Mouse (Mus musculus) MEL (cell line): ENCODE data around the gene Ms4a4d. TPM values are rescaled to one million over a fixed set of nuclear protein-coding genes. Genes with fewer than 3 reads are reported as not detected.
A peak's percentile ranks its signal among the peaks of the same experiment; 100 is the strongest.

Experiments used
- DNase-seq: peaks from one replicate; pipeline ENCODE4 v3.0.0; 2011; ENCODE audit warnings: low read depth, low spot score
- H3K27ac ChIP-seq: 2 replicates; pipeline ENCODE4 v1.5.1; 2012; ENCODE audit warnings: low read depth, mild to moderate bottlenecking, control low read depth, low read length, moderate library complexity; ENCODE audit not compliant: control insufficient read depth
- H3K27me3 ChIP-seq, 2 experiments: fragments of 150-350 bp in 1 of 2; sonication (generic) in 1 of 2; 2 replicates each; pipeline ENCODE4 v1.6.1; 2012; ENCODE audit warnings: low read length in 2 of 2, mild to moderate bottlenecking in 2 of 2, improper control_type of control experiment in 1 of 2, moderate library complexity in 1 of 2; ENCODE audit not compliant: insufficient read depth in 2 of 2, control insufficient read depth in 1 of 2
- H3K36me3 ChIP-seq, 2 experiments: 2 replicates each; pipeline ENCODE4 v1.6.1; 2012 to 2014; ENCODE audit warnings: low read length in 2 of 2, improper control_type of control experiment in 1 of 2, inconsistent platforms in 1 of 2, mild to moderate bottlenecking in 1 of 2; ENCODE audit not compliant: insufficient read depth in 2 of 2, control insufficient read depth in 1 of 2
- H3K4me1 ChIP-seq, 2 experiments: fragments of 150-350 bp in 1 of 2; sonication (generic) in 1 of 2; 2 replicates each; pipeline ENCODE4 v1.6.1; 2012; ENCODE audit warnings: low read length in 2 of 2, improper control_type of control experiment in 1 of 2, mild to moderate bottlenecking in 1 of 2; ENCODE audit not compliant: insufficient read depth in 2 of 2, control insufficient read depth in 1 of 2
- H3K4me3 ChIP-seq, 2 experiments: fragments of 150-350 bp in 1 of 2; sonication (generic) in 1 of 2; 2 replicates each; pipeline ENCODE4 v1.5.1; 2012; ENCODE audit warnings: low read depth in 2 of 2, low read length in 2 of 2, mild to moderate bottlenecking in 2 of 2, moderate library complexity in 2 of 2, control low read depth in 1 of 2, improper control_type of control experiment in 1 of 2; ENCODE audit not compliant: control insufficient read depth in 1 of 2, insufficient read depth in 1 of 2
- H3K79me2 ChIP-seq: 2 replicates; pipeline ENCODE4 v1.6.1; 2012; ENCODE audit warnings: mild to moderate bottlenecking, low read length, moderate library complexity; ENCODE audit not compliant: control insufficient read depth, poor library complexity, insufficient read depth
- H3K9ac ChIP-seq: 2 replicates; pipeline ENCODE4 v1.6.1; 2012; ENCODE audit warnings: low read depth, mild to moderate bottlenecking, control low read depth, low read length, moderate library complexity; ENCODE audit not compliant: control insufficient read depth, poor library complexity, severe bottlenecking
- H3K9me3 ChIP-seq: fragments of 150-350 bp; sonication (generic); replicated peaks from 2 replicates; pipeline ENCODE4 v1.6.1; 2012; ENCODE audit warnings: mild to moderate bottlenecking, low read length, improper control_type of control experiment, moderate library complexity; ENCODE audit not compliant: insufficient read depth
- BHLHE40 ChIP-seq: IDR thresholded peaks from 2 replicates; pipeline ENCODE4 v1.6.1; 2012; ENCODE audit warnings: low read depth, mild to moderate bottlenecking, inconsistent platforms, low read length, improper control_type of control experiment, borderline replicate concordance
- CHD1 ChIP-seq: IDR thresholded peaks from 2 replicates; pipeline ENCODE4 v1.6.1; 2012; ENCODE audit warnings: low read depth, mild to moderate bottlenecking, inconsistent platforms, low read length, improper control_type of control experiment
- CTCF ChIP-seq, 3 experiments: IDR thresholded peaks in 2 of 3; conservative IDR thresholded peaks in 1 of 3; 2 replicates each; pipeline ENCODE4 v1.5.1; 2011 to 2012; ENCODE audit warnings: low read length in 3 of 3, low read depth in 2 of 3, mild to moderate bottlenecking in 2 of 3, improper control_type of control experiment in 1 of 3, inconsistent platforms in 1 of 3, mixed read lengths in 1 of 3, moderate library complexity in 1 of 3; ENCODE audit not compliant: control insufficient read depth in 1 of 3, insufficient read depth in 1 of 3, poor library complexity in 1 of 3, severe bottlenecking in 1 of 3
- ETS1 ChIP-seq: IDR thresholded peaks from 2 replicates; pipeline ENCODE4 v1.6.1; 2012; ENCODE audit warnings: low read depth, mild to moderate bottlenecking, inconsistent platforms, low read length, improper control_type of control experiment, moderate library complexity
- GABPA ChIP-seq: IDR thresholded peaks from 2 replicates; pipeline ENCODE4 v1.6.1; 2012; ENCODE audit warnings: low read depth, mild to moderate bottlenecking, inconsistent platforms, low read length, improper control_type of control experiment, moderate library complexity
- GATA1 ChIP-seq: IDR thresholded peaks from 2 replicates; pipeline ENCODE4 v1.6.1; 2011; ENCODE audit warnings: low read depth, low read length, improper control_type of control experiment
- HCFC1 ChIP-seq: IDR thresholded peaks from 2 replicates; pipeline ENCODE4 v1.6.1; 2012; ENCODE audit warnings: low read depth, mild to moderate bottlenecking, inconsistent platforms, low read length, improper control_type of control experiment, moderate library complexity
- MAFK ChIP-seq: IDR thresholded peaks from 2 replicates; pipeline ENCODE4 v1.6.1; 2011; ENCODE audit warnings: low read depth, mild to moderate bottlenecking, low read length, improper control_type of control experiment, borderline replicate concordance
- MAX ChIP-seq: IDR thresholded peaks from 2 replicates; pipeline ENCODE4 v1.6.1; 2011; ENCODE audit warnings: low read length, improper control_type of control experiment
- MYB ChIP-seq: IDR thresholded peaks from 2 replicates; pipeline ENCODE4 v1.6.1; 2011; ENCODE audit warnings: mild to moderate bottlenecking, low read depth, low read length, improper control_type of control experiment
- POLR2A ChIP-seq, 2 experiments: IDR thresholded peaks; 2 replicates each; pipeline ENCODE4 v1.6.1; 2011 to 2012; ENCODE audit warnings: low read length in 2 of 2, mild to moderate bottlenecking in 2 of 2, control low read depth in 1 of 2, improper control_type of control experiment in 1 of 2, low read depth in 1 of 2, moderate library complexity in 1 of 2; ENCODE audit not compliant: control insufficient read depth in 1 of 2, insufficient read depth in 1 of 2, poor library complexity in 1 of 2
- POLR2AphosphoS2 ChIP-seq: IDR thresholded peaks from 2 replicates; pipeline ENCODE4 v1.6.1; 2011; ENCODE audit warnings: low read length, improper control_type of control experiment
- POLR2AphosphoS5 ChIP-seq: IDR thresholded peaks from 2 replicates; pipeline ENCODE4 v1.6.1; 2012; ENCODE audit warnings: low read depth, borderline replicate concordance, mild to moderate bottlenecking, inconsistent platforms, low read length, moderate library complexity, mixed read lengths
- RAD21 ChIP-seq: IDR thresholded peaks from 2 replicates; pipeline ENCODE4 v1.6.1; 2011; ENCODE audit warnings: mild to moderate bottlenecking, low read depth, low read length, improper control_type of control experiment
- RCOR1 ChIP-seq: IDR thresholded peaks from 2 replicates; pipeline ENCODE4 v1.6.1; 2012; ENCODE audit warnings: low read depth, mild to moderate bottlenecking, inconsistent platforms, low read length, improper control_type of control experiment
- SMC3 ChIP-seq: IDR thresholded peaks from 2 replicates; pipeline ENCODE4 v1.6.1; 2011; ENCODE audit warnings: low read depth, low read length, improper control_type of control experiment
- TBP ChIP-seq: IDR thresholded peaks from 2 replicates; pipeline ENCODE4 v1.8.0; 2011; ENCODE audit warnings: low read depth, low read length, improper control_type of control experiment
- UBTF ChIP-seq: IDR thresholded peaks from 2 replicates; pipeline ENCODE4 v1.6.1; 2012; ENCODE audit warnings: low read depth, mild to moderate bottlenecking, inconsistent platforms, low read length, improper control_type of control experiment, moderate library complexity, borderline replicate concordance; ENCODE audit not compliant: insufficient read depth
- USF1 ChIP-seq: IDR thresholded peaks from 2 replicates; pipeline ENCODE4 v1.6.1; 2014; ENCODE audit warnings: low read depth, mild to moderate bottlenecking, inconsistent platforms, low read length, improper control_type of control experiment, moderate library complexity
- ZNF384 ChIP-seq: IDR thresholded peaks from 2 replicates; pipeline ENCODE4 v1.6.1; 2012; ENCODE audit warnings: low read depth, mild to moderate bottlenecking, inconsistent platforms, low read length, improper control_type of control experiment
- polyA plus RNA-seq, 2 experiments: library from polyadenylated mRNA; stranded (reverse) in 1 of 2; unstranded in 1 of 2; fragments of >175 nt in 1 of 2; fragments of >200 nt in 1 of 2; gene quantifications; 2 replicates each; pipeline versions ENCODE4 v1.2.1 to v1.2.4; 2012; ENCODE audit warnings: low replicate concordance in 2 of 2, low read depth in 1 of 2; ENCODE audit not compliant: insufficient read length in 2 of 2, insufficient read depth in 1 of 2, missing spikeins in 1 of 2
- total RNA-seq: library from RNA; depleted of rRNA; stranded (reverse); fragments of 300-350 nt; gene quantifications from 2 replicates; pipeline ENCODE4 v1.2.3, GENCODE M21; 2012; rRNA removed

The Ms4a4d gene
- total and polyA plus RNA-seq, 3 experiments: not detected

GRCm38 (mm10) chr19:11602026-11602425 lies 65.4 kb downstream of the Ms4a4d start:
- H3K9me3 ChIP-seq: no peaks in the 10 kb centered on the region
- H3K36me3 ChIP-seq: no peaks in the 10 kb centered on the region
- peaks cover 0 to 10% of the 10 kb centered on the region in 2 experiments; a peak in 3 of 4 replicates for H3K27me3 ChIP-seq
- peak; percentile 41 for DNase-seq
- no peak overlapping the region for H3K4me3 ChIP-seq
- H3K9ac ChIP-seq: no peak overlapping the region
- no peaks in the 10 kb centered on the region for H3K79me2 ChIP-seq
- TF ChIP-seq USF1 (no peak), MAFK (no peak), MYB (no peak), RAD21 (peak; percentile 46), CHD1 (no peak), GABPA (no peak), ETS1 (no peak), GATA1 (no peak), POLR2A (IDR thresholded peaks at IDR 0.05; ENCODE audit: control insufficient read depth in 1 of 2, insufficient read depth in 1 of 2, low read depth in 1 of 2, low read length in 2 of 2, poor library complexity in 1 of 2) (no peak), UBTF (no peak), MAX (no peak), SMC3 (peak; percentile 55), CTCF (IDR thresholded peaks at IDR 0.05 in 2 of 3, conservative IDR thresholded peaks at IDR 0.05 in 1 of 3; ENCODE audit: control insufficient read depth in 1 of 3, insufficient read depth in 1 of 3, low read depth in 2 of 3, low read length in 3 of 3, poor library complexity in 1 of 3, severe bottlenecking in 1 of 3) (peak; percentile 24 to 57 (median 24); a peak in 4 of 6 replicates)
- no peaks in the 10 kb centered on the region; a peak in 1 of 4 replicates for H3K4me1 ChIP-seq
- H3K27ac ChIP-seq: no peak overlapping the region

DNA sequence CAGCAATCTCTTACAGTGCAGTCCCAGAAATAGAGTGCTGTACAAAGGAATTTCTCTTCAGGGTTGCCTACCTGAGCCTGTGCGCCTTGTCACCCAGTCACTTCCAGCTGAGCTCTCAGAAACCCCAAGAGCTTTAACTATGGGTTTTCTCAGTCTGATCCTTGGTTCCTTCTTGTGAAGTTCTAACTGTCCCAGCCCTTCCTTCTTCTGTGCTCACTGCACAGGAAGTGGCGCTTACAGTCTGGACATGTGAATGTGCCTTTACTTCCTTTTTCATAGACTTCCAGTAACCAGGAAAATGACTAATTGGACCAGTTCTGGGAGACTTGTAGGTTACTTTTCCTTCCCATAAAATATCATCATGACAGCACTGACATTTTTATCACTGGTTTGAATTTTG lies 68.0 kb downstream of the Ms4a4d start, which contains the start of gene Ms4a6d:
Gene Ms4a6d, minus strand, starts transcription at position 247 of the 400 bp plus-strand sequence.
- no peak for TF ChIP-seq ZNF384
- TF ChIP-seq MAFK: no peak
- TF ChIP-seq BHLHE40: no peak
- TF ChIP-seq TBP: no peak
- no peak for TF ChIP-seq GABPA
- TF ChIP-seq SMC3: no peak
- no peak for TF ChIP-seq POLR2AphosphoS5
- TF ChIP-seq MAX: no peak
- no peak for TF ChIP-seq RCOR1
- TF ChIP-seq POLR2AphosphoS2: no peak
- TF ChIP-seq HCFC1: no peak
- TF ChIP-seq, all 39 proteins: peak for 0
- Histone ChIP-seq H3K4me3 (no peak within 1 kb of the TSS), H3K79me2 (no peaks in the 10 kb centered on the region), H3K9ac (no peak within 1 kb of the TSS), H3K9me3 (no peaks in the 10 kb centered on the region), H3K27me3 (peaks cover 0 to 10% of the 10 kb centered on the region in 2 experiments; a peak in 3 of 4 replicates), H3K36me3 (no peaks in the 10 kb centered on the region), H3K4me1 (no peaks in the 10 kb centered on the region; a peak in 1 of 4 replicates), H3K27ac (no peak within 1 kb of the TSS)
- DNase-seq: no peak

Other genes starting within 250 kb of the Ms4a4d start
- gene Ms4a14, start 222.3 kb upstream of the Ms4a4d start, total RNA-seq: not detected in 2 replicates
- not detected for gene Ms4a14, start 222.3 kb upstream of the Ms4a4d start, polyA plus RNA-seq
- not detected in 2 replicates for gene Ms4a7, start 200.7 kb upstream of the Ms4a4d start, total RNA-seq
- gene Ms4a7, start 200.7 kb upstream of the Ms4a4d start, polyA plus RNA-seq: not detected
- gene Ms4a4a, start 161.3 kb upstream of the Ms4a4d start, total RNA-seq: not detected in 2 replicates
- not detected for gene Ms4a4a, start 161.3 kb upstream of the Ms4a4d start, polyA plus RNA-seq
- not detected in 2 replicates for gene Ms4a4c, start 132.0 kb upstream of the Ms4a4d start, total RNA-seq
- not detected for gene Ms4a4c, start 132.0 kb upstream of the Ms4a4d start, polyA plus RNA-seq
- not detected in 2 replicates for gene Ms4a4b, start 93.2 kb upstream of the Ms4a4d start, total RNA-seq
- gene Ms4a4b, start 93.2 kb upstream of the Ms4a4d start, polyA plus RNA-seq: not detected
- not detected in 2 replicates for gene Ms4a6c, start 67.4 kb upstream of the Ms4a4d start, total RNA-seq
- not detected for gene Ms4a6c, start 67.4 kb upstream of the Ms4a4d start, polyA plus RNA-seq
- not detected in 2 replicates for gene Gm8369, start 50.9 kb upstream of the Ms4a4d start, total RNA-seq
- gene Gm8369, start 50.9 kb upstream of the Ms4a4d start, polyA plus RNA-seq: not detected
- gene Ms4a6b, start 20.3 kb upstream of the Ms4a4d start, total RNA-seq: not detected in 2 replicates
- gene Ms4a6b, start 20.3 kb upstream of the Ms4a4d start, polyA plus RNA-seq: not detected
- not detected in 2 replicates for gene Ms4a6d, start 68.0 kb downstream of the Ms4a4d start, total RNA-seq
- not detected for gene Ms4a6d, start 68.0 kb downstream of the Ms4a4d start, polyA plus RNA-seq
- gene Ms4a2, start 86.9 kb downstream of the Ms4a4d start, total RNA-seq: 1.5 and 3.1 TPM in 2 replicates
- under 1 TPM in 1 of 2 experiments, not detected in 1; 0.32 TPM for gene Ms4a2, start 86.9 kb downstream of the Ms4a4d start, polyA plus RNA-seq
- gene Ms4a3, start 104.0 kb downstream of the Ms4a4d start, total RNA-seq: 0.88 and 1.0 TPM in 2 replicates
- gene Ms4a3, start 104.0 kb downstream of the Ms4a4d start, polyA plus RNA-seq: 1 to 10 TPM in 1 of 2 experiments, not detected in 1; 1.0 TPM
- gene Oosp2, start 123.8 kb downstream of the Ms4a4d start, total RNA-seq: not detected in 2 replicates
- not detected for gene Oosp2, start 123.8 kb downstream of the Ms4a4d start, polyA plus RNA-seq
- gene Oosp1, start 154.3 kb downstream of the Ms4a4d start, total RNA-seq: not detected in 2 replicates
- gene Oosp1, start 154.3 kb downstream of the Ms4a4d start, polyA plus RNA-seq: not detected
- gene Oosp3, start 160.3 kb downstream of the Ms4a4d start, total RNA-seq: not detected in 2 replicates
- not detected for gene Oosp3, start 160.3 kb downstream of the Ms4a4d start, polyA plus RNA-seq
- gene Gif, start 210.8 kb downstream of the Ms4a4d start, total RNA-seq: not detected in 2 replicates
- gene Gif, start 210.8 kb downstream of the Ms4a4d start, polyA plus RNA-seq: not detected
- 58.3 and 59.6 TPM in 2 replicates for gene Mrpl16, start 233.6 kb downstream of the Ms4a4d start, total RNA-seq
- gene Mrpl16, start 233.6 kb downstream of the Ms4a4d start, polyA plus RNA-seq: 10 to 100 TPM in 1 of 2 experiments, not detected in 1; 46.8 TPM